Mouse (Mus musculus): ENCODE measurements around the gene Rmnd5a. TPM values are rescaled to one million over a fixed set of nuclear protein-coding genes. Genes with fewer than 3 reads are reported as not detected.

The Rmnd5a gene
- total RNA-seq, 1 experiment: 52.3 TPM

DNA sequence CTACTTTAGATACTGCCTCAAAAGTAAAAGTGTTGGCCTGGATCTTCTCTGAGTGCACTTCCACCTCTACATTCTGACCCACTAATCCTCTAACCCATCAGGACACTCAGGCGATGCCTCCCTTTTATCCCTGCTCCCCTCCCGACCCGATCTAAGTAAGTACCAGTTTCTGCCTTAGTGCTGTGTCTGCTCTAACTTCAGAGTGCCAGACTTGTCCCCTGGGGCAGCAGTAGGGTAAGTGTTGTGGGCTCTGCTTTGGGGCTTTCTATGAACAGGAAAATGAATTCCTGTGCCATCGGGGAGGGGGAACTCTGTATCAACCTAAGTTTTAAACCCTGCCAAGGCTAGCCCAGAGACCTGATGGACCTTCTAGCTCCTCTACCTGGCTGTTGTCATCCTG lies 80.2 kb downstream of the Rmnd5a start:
- in situ Hi-C loops (cut with MboI; ENCODE audit: low sequenced_read_pairs in 2 of 2, unreplicated experiment in 2 of 2): no loop called here
- no peak overlapping the region for H3K27ac ChIP-seq (ENCODE audit: insufficient read depth, low read depth, low read length, poor library complexity, severe bottlenecking)
- no peaks in the 10 kb centered on the region for H3K4me1 ChIP-seq (ENCODE audit: control insufficient read depth in 2 of 2, insufficient read depth in 2 of 2, low read length in 2 of 2, poor library complexity in 1 of 2)

GRCm38 (mm10) chr6:71357493-71357892 lies 82.9 kb downstream of the Rmnd5a start:
- Histone ChIP-seq H3K9ac (ENCODE audit: insufficient read depth, low read depth, low read length, poor library complexity, severe bottlenecking) (no peak overlapping the region), H3K9me3 (ENCODE audit: control insufficient read depth, insufficient read depth, low read depth, low read length) (no peaks in the 10 kb centered on the region), H3K27ac (ENCODE audit: insufficient read depth, low read depth, low read length, poor library complexity, severe bottlenecking) (no peak overlapping the region), H3K4me1 (ENCODE audit: control insufficient read depth in 2 of 2, insufficient read depth in 2 of 2, low read length in 2 of 2, poor library complexity in 1 of 2) (no peaks in the 10 kb centered on the region), H3K4me3 (ENCODE audit: insufficient read depth in 1 of 2, low read depth in 1 of 2, low read length in 2 of 2, poor library complexity in 1 of 2, severe bottlenecking in 1 of 2) (no peak overlapping the region), H3K36me3 (ENCODE audit: control insufficient read depth, insufficient read depth, low read length, poor library complexity, severe bottlenecking) (no peaks in the 10 kb centered on the region)
- TF ChIP-seq ZNF384 (IDR thresholded peaks at IDR 0.05; ENCODE audit: low read depth, low read length) (no peak), CHD2 (IDR thresholded peaks at IDR 0.05; ENCODE audit: low read depth, low read length) (no peak), ZC3H11A (IDR thresholded peaks at IDR 0.05; ENCODE audit: borderline replicate concordance, low read depth, low read length) (no peak), HCFC1 (IDR thresholded peaks at IDR 0.05; ENCODE audit: borderline replicate concordance, insufficient read depth, low read length) (no peak), MAFK (IDR thresholded peaks at IDR 0.05; ENCODE audit: insufficient read depth, low read depth, low read length) (no peak)
- no peak for DNase-seq (ENCODE audit: low read depth, low spot score)
- in situ Hi-C loops (cut with MboI; ENCODE audit: low sequenced_read_pairs in 2 of 2, unreplicated experiment in 2 of 2): no loop called here

More for the DNA sequence above, 80.2 kb downstream of the Rmnd5a start:
- no peak for DNase-seq (ENCODE audit: low read depth, low spot score)
- Histone ChIP-seq H3K36me3 (ENCODE audit: control insufficient read depth, insufficient read depth, low read length, poor library complexity, severe bottlenecking) (no peaks in the 10 kb centered on the region), H3K9me3 (ENCODE audit: control insufficient read depth, insufficient read depth, low read depth, low read length) (no peaks in the 10 kb centered on the region), H3K9ac (ENCODE audit: insufficient read depth, low read depth, low read length, poor library complexity, severe bottlenecking) (no peak overlapping the region), H3K4me3 (ENCODE audit: insufficient read depth in 1 of 2, low read depth in 1 of 2, low read length in 2 of 2, poor library complexity in 1 of 2, severe bottlenecking in 1 of 2) (no peak overlapping the region)
- TF ChIP-seq ZNF384 (IDR thresholded peaks at IDR 0.05; ENCODE audit: low read depth, low read length) (no peak), ZC3H11A (IDR thresholded peaks at IDR 0.05; ENCODE audit: borderline replicate concordance, low read depth, low read length) (no peak), CHD2 (IDR thresholded peaks at IDR 0.05; ENCODE audit: low read depth, low read length) (no peak), HCFC1 (IDR thresholded peaks at IDR 0.05; ENCODE audit: borderline replicate concordance, insufficient read depth, low read length) (no peak), MAFK (IDR thresholded peaks at IDR 0.05; ENCODE audit: insufficient read depth, low read depth, low read length) (no peak)

- in situ Hi-C loops (cut with MboI; ENCODE audit: low sequenced_read_pairs in 2 of 2, unreplicated experiment in 2 of 2): no loop called here
- no peaks in the 10 kb centered on the region for H3K36me3 ChIP-seq (ENCODE audit: control insufficient read depth, insufficient read depth, low read length, poor library complexity, severe bottlenecking)
- no peak overlapping the region for H3K9ac ChIP-seq (ENCODE audit: insufficient read depth, low read depth, low read length, poor library complexity, severe bottlenecking)
- no peak overlapping the region for H3K27ac ChIP-seq (ENCODE audit: insufficient read depth, low read depth, low read length, poor library complexity, severe bottlenecking)
- H3K9me3 ChIP-seq (ENCODE audit: control insufficient read depth, insufficient read depth, low read depth, low read length): no peaks in the 10 kb centered on the region
- H3K4me3 ChIP-seq (ENCODE audit: insufficient read depth in 1 of 2, low read depth in 1 of 2, low read length in 2 of 2, poor library complexity in 1 of 2, severe bottlenecking in 1 of 2): no peak overlapping the region
- TF ChIP-seq ZNF384 (IDR thresholded peaks at IDR 0.05; ENCODE audit: low read depth, low read length): no peak
- no peak for TF ChIP-seq CHD2 (IDR thresholded peaks at IDR 0.05; ENCODE audit: low read depth, low read length)
- no peak for TF ChIP-seq MAFK (IDR thresholded peaks at IDR 0.05; ENCODE audit: insufficient read depth, low read depth, low read length)
- no peak for TF ChIP-seq HCFC1 (IDR thresholded peaks at IDR 0.05; ENCODE audit: borderline replicate concordance, insufficient read depth, low read length)
- no peak for TF ChIP-seq ZC3H11A (IDR thresholded peaks at IDR 0.05; ENCODE audit: borderline replicate concordance, low read depth, low read length)
- DNase-seq (ENCODE audit: low read depth, low spot score): no peak
- no peaks in the 10 kb centered on the region for H3K4me1 ChIP-seq (ENCODE audit: control insufficient read depth in 2 of 2, insufficient read depth in 2 of 2, low read length in 2 of 2, poor library complexity in 1 of 2)
Observed at GRCm38 (mm10) chr6:71353722-71354121, 86.7 kb downstream of the Rmnd5a start.

GRCm38 (mm10) chr6:71352866-71353427 lies 87.5 kb downstream of the Rmnd5a start:
- H3K4me1 ChIP-seq (ENCODE audit: control insufficient read depth in 2 of 2, insufficient read depth in 2 of 2, low read length in 2 of 2, poor library complexity in 1 of 2): no peaks in the 10 kb centered on the region
- TF ChIP-seq HCFC1 (IDR thresholded peaks at IDR 0.05; ENCODE audit: borderline replicate concordance, insufficient read depth, low read length) (no peak), MAFK (IDR thresholded peaks at IDR 0.05; ENCODE audit: insufficient read depth, low read depth, low read length) (no peak), ZC3H11A (IDR thresholded peaks at IDR 0.05; ENCODE audit: borderline replicate concordance, low read depth, low read length) (no peak), ZNF384 (IDR thresholded peaks at IDR 0.05; ENCODE audit: low read depth, low read length) (no peak), CHD2 (IDR thresholded peaks at IDR 0.05; ENCODE audit: low read depth, low read length) (no peak)
- H3K9me3 ChIP-seq (ENCODE audit: control insufficient read depth, insufficient read depth, low read depth, low read length): no peaks in the 10 kb centered on the region
- no peak overlapping the region for H3K27ac ChIP-seq (ENCODE audit: insufficient read depth, low read depth, low read length, poor library complexity, severe bottlenecking)
- H3K4me3 ChIP-seq (ENCODE audit: insufficient read depth in 1 of 2, low read depth in 1 of 2, low read length in 2 of 2, poor library complexity in 1 of 2, severe bottlenecking in 1 of 2): no peak overlapping the region
- DNase-seq (ENCODE audit: low read depth, low spot score): no peak
- no peaks in the 10 kb centered on the region for H3K36me3 ChIP-seq (ENCODE audit: control insufficient read depth, insufficient read depth, low read length, poor library complexity, severe bottlenecking)
- H3K9ac ChIP-seq (ENCODE audit: insufficient read depth, low read depth, low read length, poor library complexity, severe bottlenecking): no peak overlapping the region
- in situ Hi-C loops (cut with MboI; ENCODE audit: low sequenced_read_pairs in 2 of 2, unreplicated experiment in 2 of 2): no loop called here
